Mouse (Mus musculus): ENCODE results near the gene Fhad1. TPM values are rescaled to one million over a fixed set of nuclear protein-coding genes. Genes with fewer than 3 reads are reported as not detected.
"Not testable (repeated sequence)": the region's sequence is repeated elsewhere in the genome, so short reads cannot be mapped to it uniquely, and the experiment has no call there.

Fhad1 gene
- polyA plus RNA-seq, 1 experiment from 2014 or later, result 5.4 TPM

GRCm38 (mm10) chr4:142010441-142010840, 4.4 kb downstream of the Fhad1 start:
- WGBS, result 76% methylated on average over 7 of the region's 7 CpGs
- ATAC-seq (ENCODE audit: low FRiP score), result no peak

GRCm38 (mm10) chr4:142008206-142008605, 6.7 kb downstream of the Fhad1 start:
- DNase-seq (ENCODE audit: low spot score), result no peak
- WGBS, result 82% methylated on average over 11 of the region's 11 CpGs
- H3K4me2 ChIP-seq (replicated peaks), result no peak overlapping the region

More at GRCm38 (mm10) chr4:142010441-142010840, 4.4 kb downstream of the Fhad1 start:
- H3K4me1 ChIP-seq (replicated peaks; ENCODE audit: control insufficient read depth, insufficient read depth, low read length), result no peaks in the 10 kb centered on the region
- H3K9me3 ChIP-seq (ENCODE audit: control insufficient read depth, low read length), result no peaks in the 10 kb centered on the region
- no peak overlapping the region for H3K4me3 ChIP-seq (replicated peaks; ENCODE audit: low read length)
- H3K36me3 ChIP-seq (replicated peaks; ENCODE audit: control insufficient read depth, insufficient read depth), result no peaks in the 10 kb centered on the region
- H3K27me3 ChIP-seq (ENCODE audit: control insufficient read depth, insufficient read depth, low read length), result no peaks in the 10 kb centered on the region
- DNase-seq (ENCODE audit: low spot score), result no peak
- H3K27ac ChIP-seq, result no peak overlapping the region
- no peak overlapping the region for H3K9ac ChIP-seq
- H3K4me2 ChIP-seq (replicated peaks), result no peak overlapping the region

GRCm38 (mm10) chr4:142000581-142000980, 14.3 kb downstream of the Fhad1 start:
- Histone ChIP-seq H3K9me3 (ENCODE audit: control insufficient read depth, low read length) (no peaks in the 10 kb centered on the region), H3K27me3 (ENCODE audit: control insufficient read depth, insufficient read depth, low read length) (no peaks in the 10 kb centered on the region), H3K36me3 (replicated peaks; ENCODE audit: control insufficient read depth, insufficient read depth) (no peaks in the 10 kb centered on the region), H3K4me2 (replicated peaks) (no peak overlapping the region), H3K27ac (no peak overlapping the region), H3K9ac (no peak overlapping the region), H3K4me3 (replicated peaks; ENCODE audit: low read length) (no peak overlapping the region), H3K4me1 (replicated peaks; ENCODE audit: control insufficient read depth, insufficient read depth, low read length) (0 out of 2 replicates have a peak, but pooled peaks cover 4% of the 10 kb centered on the region)
- no peak for ATAC-seq (ENCODE audit: low FRiP score)
- DNase-seq (ENCODE audit: low spot score), result no peak
- 58% methylated on average over 9 of the region's 9 CpGs for WGBS

More at GRCm38 (mm10) chr4:142008206-142008605, 6.7 kb downstream of the Fhad1 start:
- Histone ChIP-seq H3K9ac (no peak overlapping the region), H3K4me1 (replicated peaks; ENCODE audit: control insufficient read depth, insufficient read depth, low read length) (no peaks in the 10 kb centered on the region), H3K9me3 (ENCODE audit: control insufficient read depth, low read length) (no peaks in the 10 kb centered on the region), H3K36me3 (replicated peaks; ENCODE audit: control insufficient read depth, insufficient read depth) (no peaks in the 10 kb centered on the region), H3K27me3 (ENCODE audit: control insufficient read depth, insufficient read depth, low read length) (no peaks in the 10 kb centered on the region), H3K4me3 (replicated peaks; ENCODE audit: low read length) (no peak overlapping the region), H3K27ac (no peak overlapping the region)
- no peak for ATAC-seq (ENCODE audit: low FRiP score)

GRCm38 (mm10) chr4:141999494-142000074, 15.3 kb downstream of the Fhad1 start:
- H3K9ac ChIP-seq, result no peak overlapping the region
- H3K9me3 ChIP-seq (ENCODE audit: control insufficient read depth, low read length), result no peaks in the 10 kb centered on the region
- H3K4me2 ChIP-seq (replicated peaks), result no peak overlapping the region
- no peak for ATAC-seq (ENCODE audit: low FRiP score)
- no peaks in the 10 kb centered on the region for H3K27me3 ChIP-seq (ENCODE audit: control insufficient read depth, insufficient read depth, low read length)
- H3K4me3 ChIP-seq (replicated peaks; ENCODE audit: low read length), result no peak overlapping the region
- H3K36me3 ChIP-seq (replicated peaks; ENCODE audit: control insufficient read depth, insufficient read depth), result no peaks in the 10 kb centered on the region
- 0 out of 2 replicates have a peak, but pooled peaks cover 4% of the 10 kb centered on the region for H3K4me1 ChIP-seq (replicated peaks; ENCODE audit: control insufficient read depth, insufficient read depth, low read length)
- DNase-seq (ENCODE audit: low spot score), result no peak
- 55% methylated on average over 7 of the region's 7 CpGs for WGBS
- no peak overlapping the region for H3K27ac ChIP-seq

GRCm38 (mm10) chr4:141998282-141998821, 16.5 kb downstream of the Fhad1 start:
- DNase-seq (ENCODE audit: low spot score), result peak; percentile 45
- Histone ChIP-seq H3K9ac (peak overlapping the region; percentile 5; the same call in 1 of the 2 replicates), H3K4me2 (replicated peaks) (peak overlapping the region; percentile 47), H3K4me1 (replicated peaks; ENCODE audit: control insufficient read depth, insufficient read depth, low read length) (0 out of 2 replicates have a peak, but pooled peaks cover 4% of the 10 kb centered on the region), H3K27me3 (ENCODE audit: control insufficient read depth, insufficient read depth, low read length) (no peaks in the 10 kb centered on the region), H3K4me3 (replicated peaks; ENCODE audit: low read length) (peak overlapping the region; percentile 24), H3K36me3 (replicated peaks; ENCODE audit: control insufficient read depth, insufficient read depth) (no peaks in the 10 kb centered on the region), H3K27ac (no peak overlapping the region), H3K9me3 (ENCODE audit: control insufficient read depth, low read length) (no peaks in the 10 kb centered on the region)
- 26% methylated on average over 11 of the region's 11 CpGs for WGBS
- ATAC-seq (ENCODE audit: low FRiP score), result peak; percentile 86

DNA sequence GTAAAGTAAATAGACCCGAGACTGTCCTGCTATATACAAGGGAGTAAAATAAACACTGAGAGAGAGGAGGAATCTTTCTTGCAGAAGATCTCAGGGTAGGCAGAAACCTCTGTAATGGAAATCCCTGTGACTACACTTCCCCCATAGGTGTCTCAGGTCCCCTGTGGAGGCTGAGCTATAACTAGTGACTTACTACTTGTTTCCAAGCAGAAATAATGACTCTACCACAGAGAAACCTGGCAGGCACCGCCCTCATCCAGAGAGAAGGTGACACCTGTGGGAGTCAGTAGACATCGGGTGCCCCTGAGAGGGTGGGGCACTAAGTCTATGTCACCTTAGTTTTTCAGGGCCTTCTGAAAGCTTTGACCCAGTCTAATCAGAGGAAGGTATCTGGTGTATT, 18.0 kb downstream of the Fhad1 start:
- no peak overlapping the region for H3K4me2 ChIP-seq (replicated peaks)
- DNase-seq (ENCODE audit: low spot score) (no peak), ATAC-seq (ENCODE audit: low FRiP score) (no peak)
- no peaks in the 10 kb centered on the region for H3K27me3 ChIP-seq (ENCODE audit: control insufficient read depth, insufficient read depth, low read length)
- no peak overlapping the region for H3K9ac ChIP-seq
- no peaks in the 10 kb centered on the region for H3K36me3 ChIP-seq (replicated peaks; ENCODE audit: control insufficient read depth, insufficient read depth)
- WGBS, result 87% methylated on average over 3 of the region's 3 CpGs
- H3K27ac ChIP-seq, result no peak overlapping the region
- no peak overlapping the region for H3K4me3 ChIP-seq (replicated peaks; ENCODE audit: low read length)
- no peaks in the 10 kb centered on the region for H3K9me3 ChIP-seq (ENCODE audit: control insufficient read depth, low read length)
- H3K4me1 ChIP-seq (replicated peaks; ENCODE audit: control insufficient read depth, insufficient read depth, low read length), result 0 out of 2 replicates have a peak, but pooled peaks cover 4% of the 10 kb centered on the region

DNA sequence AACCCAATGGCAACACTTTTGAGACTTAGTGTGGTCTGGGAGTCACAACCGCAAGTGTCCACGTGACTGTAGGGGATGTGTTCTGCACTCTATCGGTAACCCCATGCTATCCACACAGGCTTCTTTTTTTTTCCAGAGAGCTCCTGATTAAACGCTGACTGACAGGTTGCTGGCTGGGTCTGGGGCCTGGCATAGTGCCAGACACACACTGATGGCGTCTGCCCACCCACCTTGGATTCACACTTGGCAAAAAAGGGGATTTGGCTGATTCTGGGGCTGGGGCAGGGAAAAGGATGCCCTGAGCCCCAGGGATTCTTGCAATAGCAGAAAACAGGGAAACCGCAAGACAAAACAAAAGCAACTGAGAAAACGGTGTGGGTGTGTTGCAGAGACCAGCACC, 18.8 kb downstream of the Fhad1 start:
- 68% methylated on average over 7 of the region's 7 CpGs for WGBS
- no peak overlapping the region for H3K4me2 ChIP-seq (replicated peaks)
- no peak overlapping the region for H3K4me3 ChIP-seq (replicated peaks; ENCODE audit: low read length)
- 0 out of 2 replicates have a peak, but pooled peaks cover 4% of the 10 kb centered on the region for H3K4me1 ChIP-seq (replicated peaks; ENCODE audit: control insufficient read depth, insufficient read depth, low read length)
- no peak overlapping the region for H3K9ac ChIP-seq
- no peaks in the 10 kb centered on the region for H3K36me3 ChIP-seq (replicated peaks; ENCODE audit: control insufficient read depth, insufficient read depth)
- no peak overlapping the region for H3K27ac ChIP-seq
- no peaks in the 10 kb centered on the region for H3K9me3 ChIP-seq (ENCODE audit: control insufficient read depth, low read length)
- no peaks in the 10 kb centered on the region for H3K27me3 ChIP-seq (ENCODE audit: control insufficient read depth, insufficient read depth, low read length)
- ATAC-seq (ENCODE audit: low FRiP score), result no peak
- no peak for DNase-seq (ENCODE audit: low spot score)

GRCm38 (mm10) chr4:141994062-141994471, 20.8 kb downstream of the Fhad1 start:
- not testable (repeated sequence) for ATAC-seq (ENCODE audit: low FRiP score); H3K4me1 ChIP-seq (replicated peaks; ENCODE audit: control insufficient read depth, insufficient read depth, low read length); H3K27me3 ChIP-seq (ENCODE audit: control insufficient read depth, insufficient read depth, low read length); H3K36me3 ChIP-seq (replicated peaks; ENCODE audit: control insufficient read depth, insufficient read depth); H3K4me2 ChIP-seq (replicated peaks); H3K27ac ChIP-seq; H3K9ac ChIP-seq; H3K4me3 ChIP-seq (replicated peaks; ENCODE audit: low read length); DNase-seq (ENCODE audit: low spot score); H3K9me3 ChIP-seq (ENCODE audit: control insufficient read depth, low read length)
- whole genome bisulfite sequencing, result 40% methylated on average over 2 of the region's 2 CpGs

DNA sequence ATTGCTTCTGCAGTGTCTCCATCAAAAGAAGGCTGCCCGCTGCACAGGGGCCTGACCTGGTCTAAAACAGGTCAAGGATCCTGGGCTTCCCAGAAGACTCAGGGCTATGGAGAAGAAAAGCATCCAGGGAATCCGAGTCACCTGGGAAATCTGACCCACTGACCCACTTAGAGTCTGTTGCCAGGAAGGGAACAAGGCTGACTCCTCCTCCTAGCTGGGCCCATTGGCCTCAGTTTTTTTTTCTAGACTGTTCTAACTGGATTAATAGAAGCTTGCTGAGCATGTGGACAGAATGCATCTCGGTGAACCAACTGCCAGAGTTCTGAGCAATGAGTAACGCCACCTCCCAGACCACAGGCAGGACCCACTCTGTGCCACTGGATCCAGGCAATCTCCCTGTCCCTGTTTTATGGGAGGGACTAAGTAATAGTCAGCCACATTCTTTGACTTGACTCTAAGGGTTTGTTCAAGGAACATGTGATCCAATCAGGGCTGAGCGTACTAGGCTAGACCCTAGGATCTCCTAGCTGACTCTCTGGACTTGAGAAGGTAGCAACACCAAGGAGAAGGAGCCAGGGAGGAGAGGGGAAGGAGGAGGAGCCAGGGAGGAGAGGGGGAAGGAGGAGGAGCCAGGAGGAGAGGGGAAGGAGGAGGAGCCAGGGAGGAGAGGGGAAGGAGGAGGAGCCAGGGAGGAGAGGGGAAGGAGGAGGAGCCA, 21.4 kb downstream of the Fhad1 start:
- WGBS, result 78% methylated on average over 5 of the region's 5 CpGs
- no peaks in the 10 kb centered on the region for H3K9me3 ChIP-seq (ENCODE audit: control insufficient read depth, low read length)
- ATAC-seq (ENCODE audit: low FRiP score), result no peak

More for the DNA sequence above, 21.4 kb downstream of the Fhad1 start:
- no peaks in the 10 kb centered on the region for H3K27me3 ChIP-seq (ENCODE audit: control insufficient read depth, insufficient read depth, low read length)
- H3K4me2 ChIP-seq (replicated peaks), result no peak overlapping the region
- no peak overlapping the region for H3K9ac ChIP-seq
- no peak overlapping the region for H3K4me3 ChIP-seq (replicated peaks; ENCODE audit: low read length)
- no peaks in the 10 kb centered on the region for H3K36me3 ChIP-seq (replicated peaks; ENCODE audit: control insufficient read depth, insufficient read depth)
- H3K4me1 ChIP-seq (replicated peaks; ENCODE audit: control insufficient read depth, insufficient read depth, low read length), result 0 out of 2 replicates have a peak, but pooled peaks cover 4% of the 10 kb centered on the region
- no peak for DNase-seq (ENCODE audit: low spot score)
- H3K27ac ChIP-seq, result no peak overlapping the region
